Mouse (Mus musculus): ENCODE data around the gene Lif. TPM values are rescaled to one million over a fixed set of nuclear protein-coding genes. Genes with fewer than 3 reads are reported as not detected.

The Lif gene
- polyA plus RNA-seq, 1 experiment from 2014 or later: 0.11 TPM

DNA sequence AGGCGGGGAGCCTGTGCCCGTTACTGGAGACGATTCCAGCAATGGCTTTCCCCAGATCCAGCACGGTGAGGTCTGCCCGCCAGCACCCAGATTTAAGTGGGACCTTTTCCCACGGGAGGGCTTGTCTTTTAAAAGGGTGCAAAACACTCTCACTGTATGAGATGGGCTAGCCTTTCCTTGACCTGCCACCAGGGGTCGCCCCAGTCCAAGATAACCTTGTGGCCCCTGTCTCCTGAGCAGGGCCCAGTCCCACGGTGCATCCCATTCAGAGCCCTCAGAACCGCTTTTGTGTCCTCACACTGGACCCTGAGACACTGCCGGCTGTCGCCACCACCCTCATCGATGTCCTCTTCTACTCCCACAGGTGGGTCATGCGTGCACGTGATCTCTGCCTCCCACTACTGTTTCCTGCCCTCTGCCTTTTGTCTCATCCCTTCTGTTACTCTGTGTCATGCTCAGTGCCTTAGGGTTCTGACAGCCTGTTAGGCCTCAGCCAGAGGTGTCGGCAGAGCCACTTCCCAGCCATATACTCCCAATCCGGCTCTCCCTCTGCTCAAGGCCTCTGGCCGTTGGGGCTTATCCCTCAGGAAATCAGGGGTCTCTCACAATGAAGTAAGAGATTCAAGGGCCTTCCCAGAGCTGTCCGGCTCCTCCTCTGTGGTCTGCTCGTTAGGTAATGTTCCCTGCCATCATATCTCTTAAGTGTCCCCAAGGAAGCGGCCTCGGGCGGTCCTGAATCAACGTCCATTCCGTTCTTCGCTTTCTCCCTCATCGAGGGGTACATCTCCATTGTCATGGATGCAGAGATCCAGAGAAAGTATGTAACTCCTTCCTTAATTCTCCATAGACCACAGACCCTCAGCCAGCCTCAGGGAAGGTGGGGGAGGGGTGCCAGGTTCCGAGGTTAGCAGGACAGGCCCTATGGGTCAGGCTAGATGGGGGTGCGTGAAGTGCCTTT lies 36.6 kb upstream of the Lif start:
- WGBS: 45% methylated on average over 28 of the region's 28 CpGs
- peaks cover 7% of the 10 kb centered on the region; the same call in 1 of the 2 replicates for H3K36me3 ChIP-seq (replicated peaks)
- H3K9me3 ChIP-seq: no peaks in the 10 kb centered on the region; the same call in 1 of the 2 replicates
- H3K27me3 ChIP-seq (ENCODE audit: poor library complexity, severe bottlenecking): peaks cover 39% of the 10 kb centered on the region
- H3K4me1 ChIP-seq: peaks cover 36% of the 10 kb centered on the region
- 0 out of 2 replicates have a peak overlapping the region, but pooled peaks have one; percentile 1 for H3K27ac ChIP-seq
- peak; percentile 73 for DNase-seq (ENCODE audit: extremely low spot score, low spot score)
- H3K4me3 ChIP-seq: no peak overlapping the region

DNA sequence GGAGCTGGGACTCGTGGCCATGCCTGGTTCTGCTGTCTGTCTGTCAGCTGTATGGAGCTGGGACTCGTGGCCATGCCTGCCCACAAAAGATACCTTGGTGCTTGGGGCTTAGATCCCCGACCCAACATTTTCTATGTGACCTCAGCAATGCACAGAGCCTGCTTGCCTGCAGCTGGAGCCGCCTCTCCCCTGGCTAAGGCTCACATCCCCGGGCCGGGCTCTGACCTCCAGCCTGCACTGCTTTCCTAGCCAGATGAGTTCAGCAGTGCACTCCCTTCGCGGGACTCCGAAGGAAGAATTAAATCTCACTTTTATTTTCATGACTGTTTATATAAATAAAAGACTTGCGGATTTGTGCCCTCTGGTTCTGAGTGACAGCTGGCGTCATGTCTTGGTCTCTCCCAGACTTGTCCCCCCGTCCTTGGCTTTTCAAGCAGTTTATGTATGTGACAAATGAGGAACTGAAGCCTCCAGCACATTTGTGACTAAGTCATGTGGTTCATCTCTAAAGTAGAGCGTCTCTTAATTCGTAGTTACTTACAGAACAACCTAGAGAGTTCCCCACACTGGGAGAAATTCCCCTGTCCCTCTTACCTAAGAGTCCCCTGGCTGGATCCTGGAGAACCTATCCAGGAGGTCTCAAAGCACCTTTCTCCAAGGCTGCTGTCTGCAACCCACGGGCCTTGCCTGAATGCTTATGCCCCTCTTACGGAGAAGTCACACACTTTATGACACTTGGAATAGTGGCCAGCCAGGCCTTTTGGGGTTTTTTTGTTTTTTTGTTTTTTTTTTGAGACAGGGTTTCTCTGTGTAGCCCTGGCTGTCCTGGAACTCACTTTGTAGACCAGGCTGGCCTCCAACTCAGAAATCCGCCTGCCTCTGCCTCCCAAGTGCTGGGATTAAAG lies 35.1 kb upstream of the Lif start:
- Histone ChIP-seq H3K27me3 (ENCODE audit: poor library complexity, severe bottlenecking) (peaks cover 39% of the 10 kb centered on the region), H3K4me1 (peaks cover 36% of the 10 kb centered on the region), H3K9me3 (no peaks in the 10 kb centered on the region; the same call in 1 of the 2 replicates), H3K27ac (peak overlapping the region; percentile 12; the same call in 1 of the 2 replicates), H3K4me3 (no peak overlapping the region), H3K36me3 (replicated peaks) (no peaks in the 10 kb centered on the region)
- 79% methylated on average over 17 of the region's 17 CpGs for WGBS
- DNase-seq (ENCODE audit: extremely low spot score, low spot score): no peak

DNA sequence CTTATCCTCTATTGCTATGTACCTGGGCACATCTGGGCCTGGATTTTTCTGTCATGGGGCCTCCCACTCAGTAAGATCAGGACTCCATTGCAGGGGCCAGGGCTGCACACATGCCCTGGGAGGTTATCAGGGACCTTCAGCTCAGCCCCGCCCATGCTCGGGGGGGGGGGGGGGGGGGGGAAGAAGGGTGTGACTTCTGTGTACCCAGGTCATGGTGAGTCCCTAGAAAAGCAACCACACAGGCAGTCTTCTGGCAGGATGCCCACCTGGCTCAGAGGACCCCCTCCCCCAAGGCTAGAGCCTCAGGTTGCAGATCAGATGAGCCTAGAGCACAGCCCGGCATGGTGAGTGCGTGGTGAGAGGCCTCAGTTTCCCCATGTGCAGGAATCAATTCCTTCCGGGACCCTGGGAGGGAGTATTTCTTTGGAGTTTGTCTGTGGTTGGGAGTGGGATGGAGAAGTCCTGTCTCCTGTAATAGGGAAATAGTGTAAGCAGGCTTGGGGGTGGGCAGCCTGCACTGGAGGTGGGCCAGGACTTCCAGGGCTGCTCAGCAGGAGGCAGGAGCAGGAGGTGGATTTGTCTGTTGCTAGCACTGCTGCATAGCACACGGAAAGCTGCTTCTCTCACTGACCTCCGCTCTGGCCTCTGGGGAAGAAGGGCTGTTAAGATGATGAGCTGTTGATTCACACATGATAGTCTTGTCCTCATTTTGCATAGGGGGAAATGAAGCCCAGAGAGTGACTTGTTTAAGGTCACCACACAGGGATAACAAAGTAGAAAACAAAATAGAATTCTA lies 33.8 kb upstream of the Lif start:
- Histone ChIP-seq H3K4me3 (peak overlapping the region; percentile 19; the same call in 1 of the 2 replicates), H3K27ac (peak overlapping the region; percentile 67)
- 26% methylated on average over 6 of the region's 7 CpGs for WGBS

DNA sequence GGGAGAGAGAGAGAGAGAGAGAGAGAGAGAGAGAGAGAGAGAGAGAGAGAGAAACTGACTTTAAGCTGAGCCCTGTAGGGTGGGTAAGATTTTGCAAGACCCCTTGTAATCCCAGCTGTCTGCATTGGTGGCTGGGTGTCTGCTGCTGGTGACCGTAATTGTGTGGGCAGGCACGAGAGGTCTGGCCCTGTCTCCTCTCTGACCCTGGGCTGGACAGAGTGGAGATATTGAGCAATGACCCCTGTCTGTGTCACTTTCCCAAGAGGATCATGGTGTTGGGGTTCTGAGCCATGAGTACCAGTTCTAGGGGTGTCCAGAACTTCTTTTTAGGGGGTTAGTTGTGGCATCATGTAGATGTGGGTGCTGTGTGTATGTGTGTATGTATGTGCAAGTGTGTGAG lies 33.1 kb upstream of the Lif start:
- Histone ChIP-seq H3K9me3 (no peaks in the 10 kb centered on the region), H3K27me3 (ENCODE audit: poor library complexity, severe bottlenecking) (peaks cover 20% of the 10 kb centered on the region), H3K36me3 (replicated peaks) (no peaks in the 10 kb centered on the region), H3K27ac (0 out of 2 replicates have a peak overlapping the region, but pooled peaks have one; percentile 67), H3K4me1 (peaks cover 23% of the 10 kb centered on the region), H3K4me3 (0 out of 2 replicates have a peak overlapping the region, but pooled peaks have one; percentile 18)
- DNase-seq (ENCODE audit: extremely low spot score, low spot score): no peak
- WGBS: 55% methylated on average over 2 of the region's 2 CpGs

More for the DNA sequence above, 33.8 kb upstream of the Lif start:
- Histone ChIP-seq H3K36me3 (replicated peaks) (no peaks in the 10 kb centered on the region), H3K9me3 (no peaks in the 10 kb centered on the region), H3K4me1 (peaks cover 26% of the 10 kb centered on the region), H3K27me3 (ENCODE audit: poor library complexity, severe bottlenecking) (peaks cover 27% of the 10 kb centered on the region)
- DNase-seq (ENCODE audit: extremely low spot score, low spot score): no peak

DNA sequence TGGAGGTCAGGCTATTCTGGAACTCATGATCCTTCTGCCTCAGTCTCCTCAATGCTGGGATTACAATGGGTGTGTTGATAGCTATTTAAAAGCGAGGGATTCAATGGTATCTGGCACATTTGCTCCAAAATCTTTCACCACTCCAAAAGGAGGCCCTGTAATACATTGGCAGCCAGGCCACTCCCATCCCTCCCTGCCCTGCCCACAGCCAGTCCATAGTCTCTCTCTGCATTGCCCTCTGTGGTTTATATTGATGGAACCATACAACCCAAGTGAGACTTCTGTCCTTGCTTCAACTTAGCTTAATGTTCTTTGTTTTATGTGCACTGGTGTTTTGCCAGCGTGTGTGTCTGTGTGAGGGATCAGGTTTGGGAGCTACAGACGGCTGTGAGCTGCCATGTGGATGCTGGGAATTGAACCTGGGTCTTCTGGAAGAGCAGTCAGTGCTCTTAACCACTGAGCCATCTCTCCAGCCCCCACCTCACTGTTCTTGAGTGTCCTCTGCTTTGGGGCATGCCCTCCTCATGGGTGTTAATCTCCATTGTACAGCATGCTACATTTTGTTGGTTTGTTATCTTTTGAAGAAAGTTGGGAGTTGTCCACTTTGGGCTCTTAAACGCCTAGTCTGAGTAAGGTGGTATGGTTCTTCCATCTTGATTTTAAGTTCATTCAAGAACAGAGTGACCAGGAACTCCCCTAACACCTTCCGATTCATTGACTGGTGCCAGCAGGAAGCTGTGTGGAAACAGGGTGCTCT lies 30.6 kb upstream of the Lif start:
- WGBS: 83% methylated on average over 5 of the region's 5 CpGs
- no peaks in the 10 kb centered on the region for H3K9me3 ChIP-seq
- no peak overlapping the region for H3K27ac ChIP-seq
- no peaks in the 10 kb centered on the region for H3K36me3 ChIP-seq (replicated peaks)
- H3K4me1 ChIP-seq: peaks cover 10% of the 10 kb centered on the region
- no peaks in the 10 kb centered on the region for H3K27me3 ChIP-seq (ENCODE audit: poor library complexity, severe bottlenecking)
- no peak overlapping the region for H3K4me3 ChIP-seq
- DNase-seq (ENCODE audit: extremely low spot score, low spot score): no peak

DNA sequence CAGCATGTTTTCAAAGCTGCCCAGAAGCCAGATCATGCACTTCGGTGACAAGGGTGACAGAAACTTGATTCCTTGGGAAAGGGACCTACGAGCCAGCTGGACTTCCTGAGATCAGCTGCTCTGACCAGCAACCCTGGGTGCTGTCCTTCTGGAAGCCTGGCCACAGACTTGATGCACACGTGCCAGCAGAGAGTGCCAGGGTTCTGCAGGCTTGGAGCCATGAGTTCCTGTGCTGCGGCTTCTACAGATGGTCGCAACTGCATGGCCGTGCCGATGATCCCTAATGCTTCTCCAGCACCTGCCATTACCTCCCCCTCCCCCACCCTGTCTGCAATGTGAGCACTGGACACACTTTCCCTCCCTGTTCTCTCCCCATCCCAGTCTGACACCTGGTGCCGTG lies 28.9 kb upstream of the Lif start:
- H3K27me3 ChIP-seq (ENCODE audit: poor library complexity, severe bottlenecking): no peaks in the 10 kb centered on the region
- no peaks in the 10 kb centered on the region for H3K9me3 ChIP-seq
- 64% methylated on average over 8 of the region's 8 CpGs for WGBS
- H3K4me1 ChIP-seq: peaks cover 9% of the 10 kb centered on the region
- DNase-seq (ENCODE audit: extremely low spot score, low spot score): no peak
- H3K27ac ChIP-seq: no peak overlapping the region
- no peak overlapping the region for H3K4me3 ChIP-seq
- no peaks in the 10 kb centered on the region for H3K36me3 ChIP-seq (replicated peaks)

DNA sequence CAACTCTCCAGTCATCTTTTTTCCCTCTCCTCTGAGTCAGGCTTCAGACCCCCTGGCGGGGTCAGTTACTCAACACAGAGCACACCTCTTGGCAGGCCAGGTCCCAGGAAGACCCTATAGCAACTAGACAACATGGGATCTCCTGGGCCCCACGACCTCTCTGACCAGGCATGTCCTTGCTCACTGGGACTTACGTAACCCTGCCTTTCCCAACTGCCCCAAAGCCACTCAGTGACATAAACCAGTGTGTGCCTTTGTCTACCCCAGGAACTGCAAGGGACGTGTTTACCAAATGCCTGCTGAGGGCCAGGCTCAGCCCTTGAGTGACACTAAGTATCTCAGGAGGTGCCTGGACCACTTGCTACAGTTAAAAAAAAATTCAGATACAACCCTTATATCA lies 27.5 kb upstream of the Lif start:
- Histone ChIP-seq H3K27me3 (ENCODE audit: poor library complexity, severe bottlenecking) (no peaks in the 10 kb centered on the region), H3K9me3 (no peaks in the 10 kb centered on the region), H3K27ac (no peak overlapping the region), H3K4me1 (peaks cover 5% of the 10 kb centered on the region; the same call in 1 of the 2 replicates), H3K4me3 (no peak overlapping the region), H3K36me3 (replicated peaks) (no peaks in the 10 kb centered on the region)
- no peak for DNase-seq (ENCODE audit: extremely low spot score, low spot score)
- 80% methylated on average over 4 of the region's 4 CpGs for WGBS

DNA sequence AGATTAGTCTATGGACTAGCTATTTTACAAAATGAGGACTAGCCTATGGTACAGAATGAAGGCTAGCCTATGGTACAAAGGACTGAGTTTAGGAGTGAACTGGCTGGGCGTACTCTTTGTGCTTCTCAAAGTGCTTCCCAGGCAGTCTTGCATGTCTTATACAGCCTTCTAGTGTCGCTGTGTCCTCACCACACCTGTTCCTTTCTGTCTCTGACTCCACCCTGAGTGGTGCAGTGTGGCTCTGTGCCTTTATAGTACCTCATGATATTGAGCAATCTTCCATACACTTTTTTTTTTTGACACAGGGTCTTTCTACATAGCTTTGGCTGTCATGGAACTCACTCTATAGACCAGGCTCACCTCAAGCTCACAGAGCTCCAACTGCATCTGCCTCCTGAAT lies 25.9 kb upstream of the Lif start:
- H3K4me1 ChIP-seq: peaks cover 12% of the 10 kb centered on the region
- H3K9me3 ChIP-seq: no peaks in the 10 kb centered on the region
- no peak overlapping the region for H3K27ac ChIP-seq
- H3K36me3 ChIP-seq (replicated peaks): no peaks in the 10 kb centered on the region
- H3K4me3 ChIP-seq: no peak overlapping the region
- no peaks in the 10 kb centered on the region for H3K27me3 ChIP-seq (ENCODE audit: poor library complexity, severe bottlenecking)
- DNase-seq (ENCODE audit: extremely low spot score, low spot score): no peak
- 85% methylated on average over 2 of the region's 2 CpGs for WGBS

DNA sequence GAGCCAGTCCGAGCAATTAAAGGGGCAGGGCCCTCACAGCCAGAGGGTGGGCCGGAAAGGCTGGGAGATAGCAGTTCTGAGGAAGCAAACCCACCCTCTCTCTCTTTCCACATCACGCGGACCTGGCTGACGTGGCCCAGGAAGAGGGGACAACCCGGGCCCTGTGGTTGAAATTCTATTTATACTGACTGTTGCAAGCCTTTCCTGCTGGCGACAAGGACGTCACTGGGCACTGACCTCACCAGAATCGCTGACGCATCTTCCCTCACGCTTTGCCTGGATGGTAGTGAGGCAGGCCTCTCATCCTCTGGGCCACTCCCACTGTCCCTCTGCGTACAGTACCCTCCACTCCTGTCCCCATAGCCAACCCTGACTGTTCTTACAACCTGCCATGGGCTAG lies 24.7 kb upstream of the Lif start:
- no peak for DNase-seq (ENCODE audit: extremely low spot score, low spot score)
- Histone ChIP-seq H3K27ac (no peak overlapping the region), H3K4me1 (peaks cover 12% of the 10 kb centered on the region), H3K36me3 (replicated peaks) (no peaks in the 10 kb centered on the region), H3K9me3 (no peaks in the 10 kb centered on the region), H3K4me3 (no peak overlapping the region), H3K27me3 (ENCODE audit: poor library complexity, severe bottlenecking) (no peaks in the 10 kb centered on the region)
- 70% methylated on average over 12 of the region's 12 CpGs for WGBS

DNA sequence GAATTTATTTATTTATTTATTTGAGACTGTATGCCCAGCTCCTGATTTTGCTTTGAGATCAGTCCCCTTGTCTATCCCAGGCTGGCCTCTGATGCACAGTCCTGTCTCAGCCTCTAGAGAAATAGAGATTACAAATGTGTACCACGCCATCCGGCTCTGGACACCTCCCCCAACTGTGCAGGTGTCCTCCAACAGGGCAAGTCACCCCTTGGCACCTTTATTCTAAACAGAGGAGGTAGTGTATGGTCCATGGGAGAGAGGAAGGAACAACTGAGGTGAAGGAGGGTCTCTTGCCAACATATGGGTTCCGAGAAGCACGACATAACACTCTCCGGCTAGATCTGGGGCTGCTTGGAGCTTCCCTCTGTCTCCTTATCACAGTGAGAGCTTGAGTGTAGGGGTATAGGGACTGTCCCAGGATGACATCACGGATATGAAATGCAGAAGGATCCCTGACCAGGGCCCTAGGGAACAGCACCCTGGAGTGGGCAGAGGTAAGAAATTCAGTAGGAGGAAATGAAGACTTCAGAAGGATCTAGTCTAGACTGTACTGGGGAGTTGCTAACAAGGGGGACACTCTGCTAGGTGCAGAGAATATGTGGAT lies 22.2 kb upstream of the Lif start:
- 89% methylated on average over 6 of the region's 6 CpGs for whole genome bisulfite sequencing
- H3K36me3 ChIP-seq (replicated peaks): no peaks in the 10 kb centered on the region
- no peak for DNase-seq (ENCODE audit: extremely low spot score, low spot score)

More for the DNA sequence above, 22.2 kb upstream of the Lif start:
- Histone ChIP-seq H3K27me3 (ENCODE audit: poor library complexity, severe bottlenecking) (no peaks in the 10 kb centered on the region), H3K4me1 (peaks cover 8% of the 10 kb centered on the region), H3K27ac (no peak overlapping the region), H3K9me3 (no peaks in the 10 kb centered on the region; the same call in 1 of the 2 replicates), H3K4me3 (no peak overlapping the region)
